Mouse (Mus musculus) intestine, embryonic 16.5 days (tissue): ENCODE measurements around the gene Gpr152. TPM values are rescaled to one million over a fixed set of nuclear protein-coding genes. Genes with fewer than 3 reads are reported as not detected.

ENCODE experiments used
- ATAC-seq: fragments of 200-750 bp; cut with Nextera tagmentation; 2 replicates; pipeline ENCODE4 v1.8.0; 2017; ENCODE audit warnings: moderate TSS enrichment, moderate library complexity
- H3K27ac ChIP-seq: fragments of 300-500 bp; sonication (generic); 2 replicates; pipeline ENCODE4 v1.5.1; 2014; ENCODE audit warnings: mild to moderate bottlenecking, low read length
- H3K27me3 ChIP-seq: fragments of 300-500 bp; sonication (generic); replicated peaks from 2 replicates; pipeline ENCODE4 v1.6.1; 2014; ENCODE audit warnings: low read length, control low read depth, mixed read lengths; ENCODE audit not compliant: control insufficient read depth, insufficient read depth
- H3K36me3 ChIP-seq: fragments of 300-500 bp; sonication (generic); 2 replicates; pipeline ENCODE4 v1.6.1; 2014; ENCODE audit warnings: low read length, control low read depth; ENCODE audit not compliant: control insufficient read depth, insufficient read depth
- H3K4me1 ChIP-seq: fragments of 300-500 bp; sonication (generic); 2 replicates; pipeline ENCODE4 v1.6.1; 2014; ENCODE audit warnings: low read length, control low read depth, mixed read lengths; ENCODE audit not compliant: control insufficient read depth, insufficient read depth
- H3K4me2 ChIP-seq: fragments of 300-500 bp; sonication (generic); 2 replicates; pipeline ENCODE4 v1.6.1; 2014; ENCODE audit warnings: low read depth, low read length, control low read depth
- H3K4me3 ChIP-seq: fragments of 300-500 bp; sonication (generic); 2 replicates; pipeline ENCODE4 v1.5.1; 2014; ENCODE audit warnings: mild to moderate bottlenecking, low read length
- H3K9ac ChIP-seq: fragments of 300-500 bp; sonication (generic); 2 replicates; pipeline ENCODE4 v1.6.1; 2014; ENCODE audit warnings: low read depth, low read length
- H3K9me3 ChIP-seq: fragments of 300-500 bp; sonication (generic); 2 replicates; pipeline ENCODE4 v1.6.1; 2016; ENCODE audit warnings: low read length, control low read depth; ENCODE audit not compliant: control insufficient read depth
- WGBS: fragments of 180-500 bp; shearing (Covaris S2); extraction: QIAGEN DNeasy Blood & Tissue Kit; methylation state at CpG from one replicate; pipeline ENCODE4 v1.1.7; 2014; 5-methylcytosine and 5-hydroxymethylcytosine counted together
- polyA plus RNA-seq: library from polyadenylated mRNA; unstranded; fragments of >200 nt; fragmentation: Nextera tagmentation; extraction: Ambion mirVana; gene quantifications from 2 replicates; pipeline ENCODE4 v1.2.1, GENCODE M21; 2015

Gpr152 gene
- polyA plus RNA-seq, 1 experiment from 2014 or later: 0.04 TPM

DNA sequence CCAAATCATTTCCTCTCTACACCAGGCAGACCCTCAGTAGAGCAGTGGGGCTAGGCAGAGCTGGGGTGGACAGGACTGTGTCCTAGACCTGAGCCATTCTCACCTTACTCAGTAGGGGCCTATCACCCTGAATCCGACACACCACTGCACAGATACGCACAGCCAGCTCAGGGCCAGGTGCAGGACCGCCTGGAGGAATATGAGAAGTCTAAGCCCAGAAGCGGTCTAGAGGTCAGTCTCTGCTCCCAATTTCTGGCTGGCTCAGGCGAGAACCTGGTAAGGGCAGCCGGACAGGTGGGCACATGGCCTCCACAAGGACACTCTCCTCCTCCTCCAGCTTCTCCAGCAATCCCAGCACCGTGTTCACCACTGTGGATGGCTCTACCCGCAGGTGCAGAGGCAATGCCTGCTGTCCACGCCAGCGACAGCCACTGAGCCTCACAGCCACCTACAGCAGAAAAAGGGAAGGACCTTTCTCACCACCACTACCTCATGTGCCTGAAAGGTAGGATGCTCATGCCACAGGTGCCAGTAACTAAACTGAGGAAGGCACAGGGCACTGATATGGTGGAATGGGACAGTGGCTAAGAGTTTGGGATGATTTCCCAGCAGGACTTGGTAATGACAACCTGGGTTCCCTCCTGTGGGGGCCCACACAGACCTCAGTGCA lies 31.3 kb downstream of the Gpr152 start:
- Histone ChIP-seq H3K36me3 (no peaks in the 10 kb centered on the region), H3K9ac (0 out of 2 replicates have a peak overlapping the region, but pooled peaks have one; percentile 22), H3K27ac (no peak overlapping the region), H3K9me3 (no peaks in the 10 kb centered on the region), H3K4me2 (no peak overlapping the region), H3K27me3 (no peaks in the 10 kb centered on the region), H3K4me1 (peaks cover 19% of the 10 kb centered on the region), H3K4me3 (no peak overlapping the region)
- WGBS: 91% methylated on average over 10 of the region's 10 CpGs
- no peak for ATAC-seq

DNA sequence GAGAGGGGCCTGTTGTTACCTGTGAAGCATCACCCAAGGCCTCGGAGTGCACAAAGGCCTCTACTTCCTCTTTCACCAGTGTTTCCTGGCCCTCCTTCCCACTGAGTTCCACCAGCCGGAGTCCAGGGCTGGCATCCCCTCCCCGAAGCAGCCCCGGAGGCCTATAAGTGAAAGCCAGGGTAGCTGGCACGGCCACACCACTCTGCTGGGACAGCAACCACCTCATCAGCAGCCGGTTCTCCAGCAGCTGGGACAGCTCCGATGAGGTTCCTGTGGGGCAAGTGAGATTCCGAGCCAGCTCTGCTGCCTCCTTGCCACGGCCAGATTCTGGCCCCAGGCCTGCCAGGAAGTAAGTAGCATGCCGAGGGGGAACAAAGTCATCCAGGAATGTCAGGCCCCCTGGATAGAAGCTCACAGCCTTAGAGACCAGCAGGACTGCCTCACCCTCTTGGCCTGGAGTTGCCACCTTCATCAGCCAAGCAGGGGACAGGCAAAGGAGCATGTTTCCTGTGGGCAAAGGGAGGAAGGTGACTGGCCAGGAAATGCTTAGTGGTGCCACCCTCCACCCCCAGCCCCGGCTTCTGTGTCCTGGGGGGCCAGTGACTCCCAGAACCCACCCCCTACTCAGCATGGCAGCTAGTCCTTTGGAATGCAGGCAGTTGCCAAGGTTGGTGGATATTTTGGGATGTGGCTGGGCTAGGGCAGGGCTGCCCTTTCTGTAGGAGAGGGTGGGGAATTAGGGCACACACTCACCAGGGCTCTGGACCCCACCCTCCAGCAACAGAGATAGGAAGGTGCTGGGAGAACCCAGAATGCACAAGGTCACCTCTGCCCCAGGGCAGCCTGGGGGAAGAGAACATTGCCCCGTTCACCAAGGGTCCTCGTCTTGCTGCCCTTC lies 32.1 kb downstream of the Gpr152 start:
- 58% methylated on average over 13 of the region's 13 CpGs for WGBS
- Histone ChIP-seq H3K27ac (no peak overlapping the region), H3K4me3 (no peak overlapping the region), H3K4me1 (peaks cover 20% of the 10 kb centered on the region), H3K9ac (peak overlapping the region; percentile 22; the same call in 1 of the 2 replicates), H3K9me3 (no peaks in the 10 kb centered on the region), H3K36me3 (no peaks in the 10 kb centered on the region), H3K4me2 (no peak overlapping the region), H3K27me3 (no peaks in the 10 kb centered on the region)
- ATAC-seq: no peak

DNA sequence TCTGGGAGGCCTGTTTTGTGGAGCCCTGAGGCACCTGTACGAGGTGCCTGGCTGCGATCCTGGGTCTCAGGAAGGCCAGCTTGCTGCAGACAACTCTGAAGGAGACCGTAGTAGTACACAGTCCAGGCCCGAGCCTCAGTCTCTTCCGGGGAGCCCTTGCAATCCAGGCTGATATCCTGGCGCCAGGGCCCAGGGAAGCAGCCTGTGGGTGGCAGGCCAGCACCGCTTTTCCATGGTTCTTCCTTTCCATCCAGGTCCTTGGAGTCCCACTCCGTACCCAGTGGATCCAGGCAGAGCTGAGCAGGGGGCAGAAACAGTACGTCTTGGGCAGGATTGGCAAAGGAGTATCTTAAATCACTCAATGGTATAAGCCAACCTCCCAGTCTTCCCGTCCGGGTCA lies 33.3 kb downstream of the Gpr152 start:
- 64% methylated on average over 11 of the region's 11 CpGs for WGBS
- H3K4me2 ChIP-seq: no peak overlapping the region
- H3K4me1 ChIP-seq: peaks cover 20% of the 10 kb centered on the region
- H3K9ac ChIP-seq: 0 out of 2 replicates have a peak overlapping the region, but pooled peaks have one; percentile 5
- no peaks in the 10 kb centered on the region for H3K27me3 ChIP-seq
- no peak for ATAC-seq
- no peaks in the 10 kb centered on the region for H3K9me3 ChIP-seq
- no peak overlapping the region for H3K4me3 ChIP-seq
- no peaks in the 10 kb centered on the region for H3K36me3 ChIP-seq
- no peak overlapping the region for H3K27ac ChIP-seq

DNA sequence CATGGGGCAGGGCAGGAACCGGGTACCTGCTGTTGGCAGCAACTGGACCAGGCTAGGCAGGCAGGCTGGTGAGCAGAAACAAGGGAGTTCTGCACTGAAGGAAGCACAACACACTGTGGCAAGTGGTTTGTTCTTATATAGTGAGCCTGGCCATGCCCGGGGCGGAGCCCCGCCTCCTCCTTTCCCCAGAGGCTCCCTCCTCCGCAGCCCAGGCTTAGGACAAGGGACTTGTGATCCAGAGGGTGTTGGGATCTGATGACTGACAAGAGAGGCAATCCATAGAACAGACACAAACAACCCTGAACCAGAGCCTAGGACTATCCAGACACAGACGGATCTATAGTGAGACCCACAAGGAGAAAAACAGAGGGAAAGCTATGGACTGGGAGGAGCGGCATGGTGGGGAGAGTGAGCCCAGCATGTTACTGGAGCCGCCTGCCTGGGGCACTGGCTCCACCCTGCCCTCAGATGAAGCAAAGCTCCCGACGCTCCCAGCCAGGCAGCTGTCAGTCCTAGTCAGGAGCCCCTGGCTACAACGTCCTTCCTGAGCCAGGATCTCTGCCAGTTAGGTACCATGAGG lies 35.9 kb downstream of the Gpr152 start, which contains the start of gene Carns1:
Gene Carns1 (minus strand): TSS at position 112 of the 580 bp plus-strand sequence.
- H3K9ac ChIP-seq: peak within 1 kb of the TSS; percentile 48

DNA sequence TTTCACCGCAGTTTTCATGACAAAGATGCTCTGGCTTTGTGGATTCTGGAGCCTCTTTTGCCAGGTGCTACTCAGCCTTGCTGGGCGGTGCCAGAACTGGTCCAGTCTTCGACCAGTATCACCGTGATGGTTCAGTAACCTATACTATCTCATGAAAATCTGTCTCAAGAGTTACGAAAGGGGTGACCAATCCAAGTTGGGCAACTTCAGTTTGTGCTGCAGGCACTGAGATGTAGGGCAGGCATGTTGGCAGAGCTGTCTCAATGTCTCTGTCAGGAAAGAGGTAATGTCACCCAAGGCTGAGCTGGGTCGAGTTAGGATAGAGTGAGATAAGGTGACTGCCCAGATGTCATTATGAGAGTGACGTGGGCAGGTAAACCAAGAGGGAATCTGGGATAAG lies 40.8 kb downstream of the Gpr152 start:
- Histone ChIP-seq H3K4me1 (peaks cover 15% of the 10 kb centered on the region), H3K27me3 (no peaks in the 10 kb centered on the region), H3K4me3 (no peak overlapping the region), H3K4me2 (no peak overlapping the region), H3K9me3 (no peaks in the 10 kb centered on the region), H3K27ac (no peak overlapping the region), H3K36me3 (no peaks in the 10 kb centered on the region), H3K9ac (no peak overlapping the region)
- WGBS: 87% methylated on average over 7 of the region's 7 CpGs
- no peak for ATAC-seq

More for the DNA sequence above, 35.9 kb downstream of the Gpr152 start, which contains the start of gene Carns1:
- H3K4me3 ChIP-seq: peak within 1 kb of the TSS; percentile 3; the same call in 1 of the 2 replicates
- peak; percentile 84 for ATAC-seq
- H3K36me3 ChIP-seq: no peaks in the 10 kb centered on the region
- peaks cover 15% of the 10 kb centered on the region for H3K4me1 ChIP-seq
- WGBS: 5% methylated on average over 11 of the region's 11 CpGs
- no peaks in the 10 kb centered on the region for H3K27me3 ChIP-seq
- H3K9me3 ChIP-seq: no peaks in the 10 kb centered on the region
- H3K27ac ChIP-seq: no peak within 1 kb of the TSS
- H3K4me2 ChIP-seq: peak within 1 kb of the TSS; percentile 55

DNA sequence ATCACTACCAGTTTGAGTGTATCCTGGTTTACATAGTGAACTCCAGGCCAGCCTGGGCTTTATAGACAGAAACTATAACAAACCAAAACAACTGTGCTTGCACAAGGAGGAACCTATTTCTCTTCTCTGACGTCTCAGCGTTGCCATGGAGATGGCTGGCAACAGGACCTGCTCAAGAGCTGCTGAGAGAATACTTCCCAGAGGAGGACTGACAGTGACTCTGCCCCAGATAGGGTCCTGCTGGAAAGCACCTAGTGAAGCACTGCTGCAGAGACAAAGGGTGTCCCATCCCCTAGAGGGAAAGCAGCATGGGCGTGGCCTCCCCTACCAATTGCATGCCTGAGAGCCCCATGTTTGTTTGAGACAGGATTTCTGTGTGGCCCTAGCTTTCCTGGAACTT lies 42.3 kb downstream of the Gpr152 start:
- peak; percentile 45; the same call in 1 of the 2 replicates for ATAC-seq
- Histone ChIP-seq H3K4me1 (peaks cover 12% of the 10 kb centered on the region), H3K9ac (no peak overlapping the region), H3K27ac (no peak overlapping the region), H3K36me3 (no peaks in the 10 kb centered on the region), H3K4me2 (no peak overlapping the region), H3K9me3 (no peaks in the 10 kb centered on the region), H3K4me3 (no peak overlapping the region), H3K27me3 (no peaks in the 10 kb centered on the region)
- 29% methylated on average over 3 of the region's 3 CpGs for WGBS

DNA sequence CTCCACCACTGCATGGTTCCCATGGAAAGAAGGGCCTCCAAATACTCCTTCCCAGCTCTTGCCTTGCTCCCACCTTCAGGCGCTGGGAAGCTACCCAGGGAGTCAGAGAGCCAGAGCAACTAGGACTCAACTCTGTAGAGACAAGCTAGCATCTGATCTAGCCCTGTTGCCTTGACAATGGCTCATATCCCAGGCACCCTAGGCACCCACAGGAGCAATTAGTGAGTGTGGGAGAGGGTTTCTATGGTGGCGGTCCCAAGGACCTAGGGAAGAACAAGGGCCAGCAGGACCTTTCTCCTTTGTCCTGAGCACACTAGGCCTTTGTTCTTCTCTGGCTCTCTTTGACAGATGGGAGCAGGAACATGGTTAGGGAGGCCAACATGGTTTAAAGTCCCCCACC lies 44.1 kb downstream of the Gpr152 start:
- H3K27me3 ChIP-seq: no peaks in the 10 kb centered on the region
- H3K36me3 ChIP-seq: no peaks in the 10 kb centered on the region
- H3K9me3 ChIP-seq: no peaks in the 10 kb centered on the region
- no peak for ATAC-seq
- 84% methylated on average over 2 of the region's 2 CpGs for WGBS
- H3K9ac ChIP-seq: no peak overlapping the region
- no peak overlapping the region for H3K27ac ChIP-seq
- no peak overlapping the region for H3K4me2 ChIP-seq
- H3K4me1 ChIP-seq: peaks cover 12% of the 10 kb centered on the region
- no peak overlapping the region for H3K4me3 ChIP-seq

DNA sequence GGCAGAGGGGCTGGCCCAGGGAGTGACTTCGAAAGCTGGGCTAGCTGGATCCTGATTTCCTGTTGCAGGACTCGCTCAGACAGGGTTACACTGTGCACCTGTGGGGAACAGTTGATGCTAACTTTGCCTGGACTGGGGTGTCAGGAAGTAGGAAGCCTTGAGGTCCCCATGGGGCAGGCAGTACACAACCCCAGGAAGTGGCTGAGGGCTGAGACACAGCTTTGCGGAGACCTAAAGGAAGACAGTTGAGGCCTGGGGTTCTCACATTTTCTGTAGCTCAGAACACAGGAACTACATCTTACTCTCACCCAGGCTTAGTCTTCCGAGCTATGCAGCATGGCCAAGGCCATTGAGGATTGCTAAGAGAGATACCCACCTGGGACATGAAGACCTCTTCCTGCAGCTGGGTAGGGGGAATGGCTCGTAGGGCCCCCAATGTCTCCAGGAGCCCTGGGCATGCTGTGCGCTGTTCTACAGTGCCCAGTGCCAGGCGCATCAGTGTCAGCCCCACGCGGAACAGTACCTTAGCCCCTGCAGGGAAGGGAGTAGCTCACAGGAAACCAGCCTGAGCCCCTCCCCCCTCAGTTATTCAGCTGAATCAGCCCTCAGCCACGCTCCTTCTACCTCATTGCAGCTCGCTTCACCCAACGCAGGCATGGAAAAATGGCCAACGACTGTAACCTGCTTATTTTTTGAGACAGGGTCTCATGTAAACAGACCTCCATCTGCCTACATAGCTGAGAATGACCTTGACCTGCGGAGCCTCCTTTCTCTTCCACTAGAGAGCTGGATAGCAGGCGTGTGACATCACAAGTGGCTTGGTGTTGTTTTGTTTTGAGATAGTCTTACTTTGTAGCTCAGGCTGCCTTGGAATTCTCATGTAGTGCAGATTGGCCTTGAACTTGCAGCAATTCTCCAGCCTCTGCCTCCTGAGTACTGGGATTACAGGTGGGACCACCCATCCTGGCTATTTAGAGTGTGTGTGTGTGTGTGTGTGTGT lies 45.7 kb downstream of the Gpr152 start:
- Histone ChIP-seq H3K4me3 (no peak overlapping the region), H3K27me3 (no peaks in the 10 kb centered on the region), H3K9me3 (no peaks in the 10 kb centered on the region), H3K36me3 (no peaks in the 10 kb centered on the region), H3K9ac (no peak overlapping the region), H3K27ac (no peak overlapping the region), H3K4me2 (no peak overlapping the region), H3K4me1 (peaks cover 12% of the 10 kb centered on the region)
- 0 out of 2 replicates have a peak, but pooled peaks have one; percentile 32 for ATAC-seq
- WGBS: 51% methylated on average over 15 of the region's 15 CpGs
